Mouse (Mus musculus): Measurements from ENCODE around the gene Aire. TPM values are rescaled to one million over a fixed set of nuclear protein-coding genes. Genes with fewer than 3 reads are reported as not detected.
"Not testable (repeated sequence)": the region's sequence is repeated elsewhere in the genome, so short reads cannot be mapped to it uniquely, and the experiment has no call there.

Gene Aire
- polyA plus RNA-seq, 1 experiment = not detected

GRCm38 (mm10) chr10:78031987-78032386 is 11.4 kb downstream of the Aire start:
- TF ChIP-seq FLI1 (IDR thresholded peaks at IDR 0.05; ENCODE audit: low read length) (no peak), GATA1 (IDR thresholded peaks at IDR 0.05; ENCODE audit: borderline replicate concordance, low read length) (no peak)
- Histone ChIP-seq H3K4me1 (peaks cover 4% of the 10 kb centered on the region), H3K4me3 (replicated peaks) (no peak overlapping the region), H3K36me3 (replicated peaks; ENCODE audit: low read length) (no peaks in the 10 kb centered on the region), H3K9me3 (no peaks in the 10 kb centered on the region), H3K27me3 (replicated peaks) (peaks cover 63% of the 10 kb centered on the region)

GRCm38 (mm10) chr10:78029080-78029479 is 14.3 kb downstream of the Aire start:
- peaks cover 4% of the 10 kb centered on the region for H3K4me1 ChIP-seq
- H3K4me3 ChIP-seq (replicated peaks) = no peak overlapping the region
- peaks cover 44% of the 10 kb centered on the region for H3K27me3 ChIP-seq (replicated peaks)
- H3K36me3 ChIP-seq (replicated peaks; ENCODE audit: low read length) = no peaks in the 10 kb centered on the region
- no peaks in the 10 kb centered on the region for H3K9me3 ChIP-seq
- TF ChIP-seq FLI1 (IDR thresholded peaks at IDR 0.05; ENCODE audit: low read length) (no peak), GATA1 (IDR thresholded peaks at IDR 0.05; ENCODE audit: borderline replicate concordance, low read length) (no peak)

GRCm38 (mm10) chr10:78028129-78028528 is 15.3 kb downstream of the Aire start:
- TF ChIP-seq GATA1 (IDR thresholded peaks at IDR 0.05; ENCODE audit: borderline replicate concordance, low read length) = no peak
- TF ChIP-seq FLI1 (IDR thresholded peaks at IDR 0.05; ENCODE audit: low read length) = no peak
- H3K36me3 ChIP-seq (replicated peaks; ENCODE audit: low read length) = no peaks in the 10 kb centered on the region

GRCm38 (mm10) chr10:78025453-78025852 is 18.0 kb downstream of the Aire start:
- not testable (repeated sequence) for H3K9me3 ChIP-seq; H3K36me3 ChIP-seq (replicated peaks; ENCODE audit: low read length); H3K4me1 ChIP-seq; H3K4me3 ChIP-seq (replicated peaks)
- H3K27me3 ChIP-seq (replicated peaks) = peaks cover 22% of the 10 kb centered on the region

More at GRCm38 (mm10) chr10:78028129-78028528, 15.3 kb downstream of the Aire start:
- Histone ChIP-seq H3K9me3 (no peaks in the 10 kb centered on the region), H3K4me1 (peaks cover 4% of the 10 kb centered on the region), H3K27me3 (replicated peaks) (peaks cover 42% of the 10 kb centered on the region), H3K4me3 (replicated peaks) (no peak overlapping the region)

- not testable (repeated sequence) for H3K9me3 ChIP-seq; H3K4me3 ChIP-seq (replicated peaks); H3K27me3 ChIP-seq (replicated peaks); H3K36me3 ChIP-seq (replicated peaks; ENCODE audit: low read length)
- H3K4me1 ChIP-seq = peaks cover 35% of the 10 kb centered on the region
These were observed 23.4 kb downstream of the Aire start for GRCm38 (mm10) chr10:78019984-78020383.

- Histone ChIP-seq H3K36me3 (replicated peaks; ENCODE audit: low read length) (no peaks in the 10 kb centered on the region), H3K9me3 (peaks cover 4% of the 10 kb centered on the region; the same call in 1 of the 2 replicates), H3K4me3 (replicated peaks) (no peak overlapping the region), H3K4me1 (peaks cover 35% of the 10 kb centered on the region), H3K27me3 (replicated peaks) (peaks cover 4% of the 10 kb centered on the region)
- TF ChIP-seq GATA1 (IDR thresholded peaks at IDR 0.05; ENCODE audit: borderline replicate concordance, low read length) (no peak), FLI1 (IDR thresholded peaks at IDR 0.05; ENCODE audit: low read length) (no peak)
These were observed 24.1 kb downstream of the Aire start for GRCm38 (mm10) chr10:78019291-78019690.

- peak overlapping the region; percentile 89 for H3K4me3 ChIP-seq (replicated peaks)
- no peaks in the 10 kb centered on the region for H3K36me3 ChIP-seq (replicated peaks; ENCODE audit: low read length)
- H3K9me3 ChIP-seq = peaks cover 4% of the 10 kb centered on the region; the same call in 1 of the 2 replicates
- peaks cover 35% of the 10 kb centered on the region for H3K4me1 ChIP-seq
- H3K27me3 ChIP-seq (replicated peaks) = peaks cover 4% of the 10 kb centered on the region
- TF ChIP-seq GATA1 (IDR thresholded peaks at IDR 0.05; ENCODE audit: borderline replicate concordance, low read length) (peak; percentile 38; the same call in 1 of the 3 replicates), FLI1 (IDR thresholded peaks at IDR 0.05; ENCODE audit: low read length) (no peak)
These were observed 24.6 kb downstream of the Aire start for GRCm38 (mm10) chr10:78018797-78019203.

- H3K27me3 ChIP-seq (replicated peaks) = peaks cover 4% of the 10 kb centered on the region
- H3K4me1 ChIP-seq = peaks cover 44% of the 10 kb centered on the region
- peaks cover 4% of the 10 kb centered on the region; the same call in 1 of the 2 replicates for H3K9me3 ChIP-seq
- H3K4me3 ChIP-seq (replicated peaks) = no peak overlapping the region
- H3K36me3 ChIP-seq (replicated peaks; ENCODE audit: low read length) = no peaks in the 10 kb centered on the region
- no peak for TF ChIP-seq FLI1 (IDR thresholded peaks at IDR 0.05; ENCODE audit: low read length)
- no peak for TF ChIP-seq GATA1 (IDR thresholded peaks at IDR 0.05; ENCODE audit: borderline replicate concordance, low read length)
These were observed 27.0 kb downstream of the Aire start for GRCm38 (mm10) chr10:78016366-78016765.

GRCm38 (mm10) chr10:78015489-78015888 is 27.9 kb downstream of the Aire start:
- Histone ChIP-seq H3K9me3 (peaks cover 4% of the 10 kb centered on the region; the same call in 1 of the 2 replicates), H3K4me3 (replicated peaks) (no peak overlapping the region), H3K27me3 (replicated peaks) (peaks cover 4% of the 10 kb centered on the region), H3K36me3 (replicated peaks; ENCODE audit: low read length) (no peaks in the 10 kb centered on the region), H3K4me1 (peaks cover 49% of the 10 kb centered on the region)
- TF ChIP-seq FLI1 (IDR thresholded peaks at IDR 0.05; ENCODE audit: low read length) (no peak), GATA1 (IDR thresholded peaks at IDR 0.05; ENCODE audit: borderline replicate concordance, low read length) (no peak)

- TF ChIP-seq GATA1 (IDR thresholded peaks at IDR 0.05; ENCODE audit: borderline replicate concordance, low read length) (no peak), FLI1 (IDR thresholded peaks at IDR 0.05; ENCODE audit: low read length) (no peak)
- Histone ChIP-seq H3K27me3 (replicated peaks) (peaks cover 4% of the 10 kb centered on the region), H3K4me3 (replicated peaks) (peak overlapping the region; percentile 28)
These were observed 30.5 kb downstream of the Aire start for GRCm38 (mm10) chr10:78012661-78013495.

GRCm38 (mm10) chr10:78011116-78011515 is 32.3 kb downstream of the Aire start:
- Histone ChIP-seq H3K36me3 (replicated peaks; ENCODE audit: low read length) (peaks cover 23% of the 10 kb centered on the region), H3K4me1 (peaks cover 58% of the 10 kb centered on the region)
- not testable (repeated sequence) for H3K9me3 ChIP-seq; H3K27me3 ChIP-seq (replicated peaks); H3K4me3 ChIP-seq (replicated peaks)

More at GRCm38 (mm10) chr10:78012661-78013495, 30.5 kb downstream of the Aire start:
- H3K9me3 ChIP-seq = peaks cover 4% of the 10 kb centered on the region; the same call in 1 of the 2 replicates
- peaks cover 10% of the 10 kb centered on the region for H3K36me3 ChIP-seq (replicated peaks; ENCODE audit: low read length)
- peaks cover 52% of the 10 kb centered on the region for H3K4me1 ChIP-seq

All from megakaryocyte, embryonic 14.5 days (primary cell).